Mouse (Mus musculus) liver, embryonic 13.5 days (tissue): ENCODE measurements around the gene Hist1h1t. TPM values are rescaled to one million over a fixed set of nuclear protein-coding genes. Genes with fewer than 3 reads are reported as not detected.
"Not testable (repeated sequence)": the region's sequence is repeated elsewhere in the genome, so short reads cannot be mapped to it uniquely, and the experiment has no call there.

Source experiments
- ATAC-seq: fragments of 200-750 bp; cut with Nextera tagmentation; 2 replicates; pipeline ENCODE4 v1.8.0; 2017; ENCODE audit warnings: low read depth, mild to moderate bottlenecking, moderate number of reproducible peaks, moderate library complexity
- DNase-seq: peaks from one replicate; pipeline ENCODE4 v3.0.0; 2022
- H3K27ac ChIP-seq: fragments of 300-500 bp; sonication (generic); 2 replicates; pipeline ENCODE4 v1.5.1; 2015; ENCODE audit warnings: moderate library complexity, mild to moderate bottlenecking, inconsistent platforms
- H3K27me3 ChIP-seq: fragments of 300-500 bp; sonication (generic); 2 replicates; pipeline ENCODE4 v1.6.1; 2015; ENCODE audit warnings: mild to moderate bottlenecking, inconsistent platforms
- H3K36me3 ChIP-seq: fragments of 300-500 bp; sonication (generic); 2 replicates; pipeline ENCODE4 v1.6.1; 2015; ENCODE audit warnings: mild to moderate bottlenecking, inconsistent platforms
- H3K4me1 ChIP-seq: fragments of 300-500 bp; sonication (generic); replicated peaks from 2 replicates; pipeline ENCODE4 v1.6.1; 2015; ENCODE audit warnings: inconsistent platforms
- H3K4me2 ChIP-seq: fragments of 300-500 bp; sonication (generic); 2 replicates; pipeline ENCODE4 v1.6.1; 2015; ENCODE audit warnings: inconsistent platforms, mild to moderate bottlenecking, moderate library complexity
- H3K4me3 ChIP-seq: fragments of 300-500 bp; sonication (generic); replicated peaks from 2 replicates; pipeline ENCODE4 v1.5.1; 2015; ENCODE audit warnings: mild to moderate bottlenecking, inconsistent platforms
- H3K9ac ChIP-seq: fragments of 300-500 bp; sonication (generic); 2 replicates; pipeline ENCODE4 v1.6.1; 2015; ENCODE audit warnings: mild to moderate bottlenecking, inconsistent platforms
- H3K9me3 ChIP-seq: fragments of 300-500 bp; sonication (generic); replicated peaks from 2 replicates; pipeline ENCODE4 v1.6.1; 2016; ENCODE audit warnings: inconsistent platforms
- WGBS: fragments of 180-500 bp; shearing (Covaris S2); methylation state at CpG from one replicate; pipeline ENCODE4 v1.1.7; 2015; ENCODE audit not compliant: insufficient replicate concordance; 5-methylcytosine and 5-hydroxymethylcytosine counted together
- polyA plus RNA-seq: library from polyadenylated mRNA; unstranded; fragments of >200 nt; fragmentation: Nextera tagmentation; extraction: Ambion mirVana; gene quantifications from 2 replicates; pipeline ENCODE4 v1.2.1, GENCODE M21; 2015

Hist1h1t gene
- polyA plus RNA-seq: not detected in 2 replicates

GRCm38 (mm10) chr13:23695514-23695913 lies at the start of gene Hist1h1t:
Hist1h1t (plus strand) TSS chr13:23695814.
- Histone ChIP-seq H3K4me2 (peak within 1 kb of the TSS; percentile 61), H3K9ac (peak within 1 kb of the TSS; percentile 81)

GRCm38 (mm10) chr13:23659636-23660366 lies 35.8 kb upstream of the Hist1h1t start:
- DNase-seq: no peak
- H3K27ac ChIP-seq: no peak overlapping the region
- no peaks in the 10 kb centered on the region for H3K9me3 ChIP-seq
- ATAC-seq: no peak
- no peak overlapping the region for H3K9ac ChIP-seq
- H3K4me1 ChIP-seq: no peaks in the 10 kb centered on the region
- 61% methylated on average over 6 of the region's 6 CpGs for WGBS
- no peak overlapping the region for H3K4me3 ChIP-seq
- no peak overlapping the region for H3K4me2 ChIP-seq
- 0 out of 2 replicates have a peak, but pooled peaks cover 8% of the 10 kb centered on the region for H3K27me3 ChIP-seq
- H3K36me3 ChIP-seq: no peaks in the 10 kb centered on the region

More at GRCm38 (mm10) chr13:23695514-23695913, at the start of gene Hist1h1t:
- H3K27me3 ChIP-seq: no peaks in the 10 kb centered on the region
- H3K9me3 ChIP-seq: no peaks in the 10 kb centered on the region
- ATAC-seq (no peak), DNase-seq (no peak)
- peak within 1 kb of the TSS; percentile 40 for H3K4me3 ChIP-seq
- peaks cover 55% of the 10 kb centered on the region for H3K4me1 ChIP-seq
- 0 out of 2 replicates have a peak, but pooled peaks cover 3% of the 10 kb centered on the region for H3K36me3 ChIP-seq
- peak within 1 kb of the TSS; percentile 100 for H3K27ac ChIP-seq
- 56% methylated on average over 13 of the region's 13 CpGs for WGBS

DNA sequence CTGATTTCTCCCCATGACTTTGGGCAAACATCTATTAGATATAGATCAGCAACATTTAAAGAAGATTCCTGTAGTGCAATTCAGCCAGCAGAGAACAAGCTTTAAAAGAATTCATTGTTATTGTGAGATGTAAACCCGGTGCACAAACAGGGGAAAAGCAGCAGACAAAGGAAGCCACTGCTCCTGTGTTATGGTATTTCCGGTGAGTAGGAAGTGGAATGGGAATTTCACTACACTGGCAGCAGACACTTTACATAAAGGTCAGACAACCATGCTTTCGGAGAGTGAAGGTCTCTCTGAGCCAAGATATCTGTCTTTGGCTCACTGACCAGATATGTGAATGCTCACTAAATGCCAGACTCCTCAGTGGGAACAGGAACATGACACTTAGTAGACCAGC lies 33.1 kb upstream of the Hist1h1t start:
- no peak for ATAC-seq
- no peaks in the 10 kb centered on the region for H3K4me1 ChIP-seq

DNA sequence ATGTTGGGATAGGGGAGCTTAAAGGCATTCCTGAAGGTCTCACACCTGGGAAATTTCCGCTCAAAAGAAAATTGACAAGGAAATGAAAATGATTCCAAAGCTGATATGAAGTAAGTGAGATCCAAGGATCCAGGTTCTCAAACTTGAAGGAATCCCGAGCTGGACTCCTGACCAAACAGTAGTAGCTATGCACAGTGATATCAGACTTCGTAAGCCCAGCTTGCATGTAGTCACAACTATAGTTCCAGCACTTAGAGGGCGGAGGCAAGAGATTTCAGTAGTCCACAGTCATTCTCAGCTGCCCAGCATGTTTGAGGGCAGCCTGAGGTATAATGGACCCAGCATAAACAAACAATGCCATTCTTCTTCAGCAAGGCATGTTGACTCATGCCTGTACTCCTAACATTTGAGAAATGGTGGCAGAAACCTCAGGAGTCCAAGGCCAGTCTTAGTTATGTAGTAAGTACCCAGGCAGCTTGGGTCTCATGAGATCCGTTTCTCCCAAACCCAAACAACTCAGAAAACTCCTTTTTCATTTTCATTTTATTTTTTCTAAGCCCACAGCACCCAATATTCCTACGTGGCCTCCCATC lies 13.5 kb upstream of the Hist1h1t start:
- peak overlapping the region; percentile 100 for H3K27ac ChIP-seq

More for the DNA sequence above, 33.1 kb upstream of the Hist1h1t start:
- Histone ChIP-seq H3K36me3 (no peaks in the 10 kb centered on the region), H3K4me3 (no peak overlapping the region), H3K4me2 (no peak overlapping the region), H3K9ac (no peak overlapping the region), H3K27me3 (0 out of 2 replicates have a peak, but pooled peaks cover 8% of the 10 kb centered on the region), H3K27ac (no peak overlapping the region), H3K9me3 (no peaks in the 10 kb centered on the region)
- 54% methylated on average over 3 of the region's 3 CpGs for WGBS
- DNase-seq: no peak

GRCm38 (mm10) chr13:23682623-23682946 lies 13.0 kb upstream of the Hist1h1t start:
- H3K4me1 ChIP-seq: peaks cover 49% of the 10 kb centered on the region
- ATAC-seq (no peak), DNase-seq (no peak)
- H3K9me3 ChIP-seq: no peaks in the 10 kb centered on the region
- H3K27me3 ChIP-seq: no peaks in the 10 kb centered on the region
- H3K27ac ChIP-seq: peak overlapping the region; percentile 100
- H3K9ac ChIP-seq: peak overlapping the region; percentile 86
- peak overlapping the region; percentile 78 for H3K4me2 ChIP-seq
- peak overlapping the region; percentile 61 for H3K4me3 ChIP-seq
- WGBS: 5% methylated on average over 1 of the region's 1 CpGs
- H3K36me3 ChIP-seq: no peaks in the 10 kb centered on the region

More for the DNA sequence above, 13.5 kb upstream of the Hist1h1t start:
- Histone ChIP-seq H3K27me3 (no peaks in the 10 kb centered on the region), H3K9me3 (no peaks in the 10 kb centered on the region), H3K36me3 (no peaks in the 10 kb centered on the region), H3K4me3 (peak overlapping the region; percentile 61), H3K9ac (peak overlapping the region; percentile 86), H3K4me1 (peaks cover 46% of the 10 kb centered on the region), H3K4me2 (peak overlapping the region; percentile 78)
- 58% methylated on average over 6 of the region's 6 CpGs for WGBS
- DNase-seq: no peak
- ATAC-seq: no peak

DNA sequence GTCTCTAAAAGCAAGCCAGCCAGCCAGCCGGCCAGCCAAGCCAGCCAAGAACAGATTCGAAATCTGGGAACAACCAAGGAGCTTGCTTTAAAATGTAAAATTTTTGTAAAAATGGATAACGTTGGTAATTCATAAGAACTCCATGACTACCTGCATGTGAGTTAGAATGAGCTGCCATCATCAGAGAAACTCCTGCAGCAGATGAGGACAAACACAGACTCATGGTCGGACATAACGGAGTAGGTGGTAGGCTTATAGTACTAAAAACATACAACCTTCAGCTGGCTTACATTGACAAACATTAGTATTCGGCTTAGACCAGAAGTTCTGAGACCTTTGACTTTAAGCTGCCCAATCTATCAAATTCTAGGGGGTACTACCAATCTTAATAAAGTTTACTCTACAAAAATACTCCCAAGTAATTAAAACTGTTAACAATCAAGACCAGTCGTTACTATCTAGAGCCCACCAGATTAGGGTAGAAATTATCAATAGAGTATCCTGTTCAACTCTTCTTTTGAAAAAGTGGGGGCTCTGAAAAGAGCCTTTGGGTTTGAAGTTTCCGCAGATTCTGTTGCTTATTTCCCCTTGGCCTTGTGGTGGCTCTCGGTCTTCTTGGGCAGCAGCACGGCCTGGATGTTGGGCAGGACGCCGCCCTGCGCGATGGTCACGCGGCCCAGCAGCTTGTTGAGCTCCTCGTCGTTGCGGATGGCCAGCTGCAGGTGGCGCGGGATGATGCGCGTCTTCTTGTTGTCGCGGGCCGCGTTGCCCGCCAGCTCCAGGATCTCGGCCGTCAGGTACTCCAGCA lies 12.5 kb upstream of the Hist1h1t start:
- 11% methylated on average over 12 of the region's 30 CpGs for WGBS
- Histone ChIP-seq H3K4me2 (peak overlapping the region; percentile 78), H3K27ac (peak overlapping the region; percentile 100), H3K9ac (peak overlapping the region; percentile 86), H3K4me3 (peak overlapping the region; percentile 61), H3K4me1 (peaks cover 55% of the 10 kb centered on the region)
- not testable (repeated sequence) for H3K27me3 ChIP-seq, H3K36me3 ChIP-seq, ATAC-seq, H3K9me3 ChIP-seq
- DNase-seq: peak; percentile 35

DNA sequence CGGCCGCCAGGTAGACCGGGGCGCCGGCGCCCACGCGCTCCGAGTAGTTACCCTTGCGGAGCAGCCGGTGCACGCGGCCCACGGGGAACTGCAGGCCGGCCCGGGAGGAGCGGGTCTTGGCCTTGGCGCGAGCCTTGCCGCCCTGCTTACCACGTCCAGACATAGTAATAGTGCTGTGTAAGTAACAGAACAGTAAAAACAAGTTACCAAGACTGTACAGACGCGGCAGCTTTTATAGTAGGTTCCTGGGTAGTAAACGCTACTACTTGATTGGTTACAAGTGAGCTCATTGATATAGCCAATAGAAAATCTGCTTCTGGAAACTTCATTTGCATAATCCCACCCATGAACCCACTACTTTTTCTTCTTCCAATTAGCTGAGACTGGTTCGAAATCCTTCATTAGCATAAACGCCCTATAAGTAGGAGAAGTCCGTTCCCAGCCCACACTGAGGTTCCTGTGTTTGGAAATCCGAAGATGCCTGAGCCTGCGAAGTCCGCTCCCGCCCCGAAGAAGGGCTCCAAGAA lies 11.8 kb upstream of the Hist1h1t start, which contains the start of the genes Hist1h2ac and Hist1h2bc:
TSS of gene Hist1h2ac (minus strand) at position 194 of the 527 bp plus-strand sequence.
TSS of gene Hist1h2bc (plus strand) at position 445 of the 527 bp plus-strand sequence.
- Histone ChIP-seq H3K9ac (peak within 1 kb of the TSS; percentile 86), H3K27me3 (no peaks in the 10 kb centered on the region), H3K27ac (peak within 1 kb of the TSS; percentile 100), H3K4me3 (peak within 1 kb of the TSS; percentile 66), H3K4me1 (peaks cover 59% of the 10 kb centered on the region), H3K9me3 (no peaks in the 10 kb centered on the region), H3K36me3 (no peaks in the 10 kb centered on the region), H3K4me2 (peak within 1 kb of the TSS; percentile 82)
- DNase-seq: peak; percentile 91
- peak; percentile 94 for ATAC-seq
- WGBS: under 1% methylated on average over 28 of the region's 32 CpGs

DNA sequence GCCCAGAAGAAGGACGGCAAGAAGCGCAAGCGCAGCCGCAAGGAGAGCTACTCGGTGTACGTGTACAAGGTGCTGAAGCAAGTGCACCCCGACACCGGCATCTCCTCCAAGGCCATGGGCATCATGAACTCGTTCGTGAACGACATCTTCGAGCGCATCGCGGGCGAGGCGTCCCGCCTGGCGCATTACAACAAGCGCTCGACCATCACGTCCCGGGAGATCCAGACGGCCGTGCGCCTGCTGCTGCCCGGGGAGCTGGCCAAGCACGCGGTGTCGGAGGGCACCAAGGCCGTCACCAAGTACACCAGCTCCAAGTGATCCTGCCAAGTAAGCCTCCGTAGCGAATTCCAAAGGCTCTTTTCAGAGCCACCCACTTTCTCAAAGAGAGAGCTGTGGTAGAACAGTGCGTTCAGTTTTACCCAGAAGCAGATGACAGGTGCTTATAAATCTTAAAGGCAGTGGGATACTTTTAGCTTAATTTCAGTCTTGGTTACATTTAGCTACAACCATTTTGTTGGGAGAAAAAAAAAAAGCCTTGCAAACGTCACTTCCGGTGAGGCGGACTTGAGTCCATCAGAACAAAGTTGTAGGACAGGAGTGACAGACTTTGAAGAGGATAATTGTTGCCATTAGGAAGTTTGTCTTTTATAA lies 11.2 kb upstream of the Hist1h1t start:
- not testable (repeated sequence) for H3K9me3 ChIP-seq, H3K36me3 ChIP-seq, H3K27me3 ChIP-seq
- 1% methylated on average over 19 of the region's 37 CpGs for WGBS
- H3K27ac ChIP-seq: peak overlapping the region; percentile 100
- peak overlapping the region; percentile 84 for H3K9ac ChIP-seq
- peak; percentile 67 for DNase-seq
- peaks cover 64% of the 10 kb centered on the region for H3K4me1 ChIP-seq
- ATAC-seq: peak; percentile 21; the same call in 1 of the 2 replicates
- H3K4me2 ChIP-seq: peak overlapping the region; percentile 82
- H3K4me3 ChIP-seq: peak overlapping the region; percentile 66

DNA sequence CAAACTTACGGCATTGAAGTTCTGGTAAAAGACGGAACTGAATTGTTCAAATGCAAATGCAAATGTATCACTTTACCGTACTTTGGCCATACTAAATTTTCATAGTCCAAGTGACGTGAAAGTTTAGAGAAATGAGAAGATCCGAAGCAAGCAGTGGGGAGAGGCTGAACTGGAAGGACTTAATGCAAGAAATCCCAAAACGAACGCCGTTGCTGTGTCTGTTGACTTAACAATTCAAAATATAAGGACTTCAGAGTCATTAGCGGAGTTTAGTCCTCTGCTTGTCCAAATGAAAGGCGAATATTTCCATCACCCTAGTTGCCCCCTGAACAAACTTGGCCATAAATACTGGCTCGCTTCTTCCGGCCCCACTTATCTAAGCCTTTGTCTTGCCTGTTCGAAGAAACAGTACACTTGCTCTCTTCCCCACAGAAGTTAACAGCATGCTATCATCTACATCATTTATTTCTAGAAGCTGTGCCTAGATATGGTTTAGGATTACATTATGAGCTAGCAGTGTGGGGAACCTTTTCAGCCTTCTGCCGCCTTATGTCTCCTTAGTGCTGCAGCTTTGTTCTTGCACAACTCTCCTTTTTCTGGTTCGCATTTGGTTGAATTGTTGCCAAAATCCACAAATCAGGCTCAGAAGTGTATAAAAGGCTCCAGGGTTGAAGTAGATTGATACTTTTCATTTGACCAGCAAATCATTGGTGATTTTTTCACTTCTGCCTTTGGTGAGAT lies 10.3 kb upstream of the Hist1h1t start:
- H3K4me2 ChIP-seq: peak overlapping the region; percentile 82

DNA sequence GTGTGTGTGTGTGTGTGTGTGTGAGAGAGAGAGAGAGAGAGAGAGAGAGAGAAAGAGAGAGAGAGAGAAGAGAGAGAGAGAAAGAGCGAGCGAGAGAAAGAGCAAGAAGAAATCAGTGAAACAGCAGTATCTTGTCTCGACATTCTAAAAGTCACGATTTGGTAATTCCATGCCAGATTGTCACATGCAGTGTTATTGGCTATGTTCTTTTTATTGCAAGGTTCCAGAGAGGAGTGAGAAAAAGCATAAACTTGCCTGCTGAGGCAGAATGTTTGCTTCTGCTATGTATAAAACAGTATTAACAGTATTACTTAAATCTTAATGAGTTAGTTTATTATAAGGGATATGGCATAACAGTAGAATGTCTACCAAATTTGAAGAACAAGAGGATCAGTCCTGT lies 9.6 kb upstream of the Hist1h1t start:
- no peaks in the 10 kb centered on the region for H3K9me3 ChIP-seq
- peaks cover 61% of the 10 kb centered on the region for H3K4me1 ChIP-seq
- DNase-seq (no peak), ATAC-seq (no peak)
- H3K27ac ChIP-seq: peak overlapping the region; percentile 100
- H3K36me3 ChIP-seq: no peaks in the 10 kb centered on the region
- H3K9ac ChIP-seq: peak overlapping the region; percentile 84
- 44% methylated on average over 4 of the region's 4 CpGs for WGBS
- peak overlapping the region; percentile 66 for H3K4me3 ChIP-seq
- H3K27me3 ChIP-seq: no peaks in the 10 kb centered on the region
- peak overlapping the region; percentile 82 for H3K4me2 ChIP-seq

More for the DNA sequence above, 10.3 kb upstream of the Hist1h1t start:
- no peak for ATAC-seq
- Histone ChIP-seq H3K27ac (peak overlapping the region; percentile 100), H3K36me3 (no peaks in the 10 kb centered on the region), H3K4me3 (peak overlapping the region; percentile 66), H3K9ac (peak overlapping the region; percentile 84), H3K9me3 (no peaks in the 10 kb centered on the region), H3K4me1 (peaks cover 61% of the 10 kb centered on the region), H3K27me3 (no peaks in the 10 kb centered on the region)
- DNase-seq: peak; percentile 42
- WGBS: 4% methylated on average over 15 of the region's 15 CpGs
